Mouse (Mus musculus) limb, embryonic 15.5 days (tissue): ENCODE measurements around the gene Olig1. TPM values are rescaled to one million over a fixed set of nuclear protein-coding genes. Genes with fewer than 3 reads are reported as not detected.
"Not testable (repeated sequence)": the region's sequence is repeated elsewhere in the genome, so short reads cannot be mapped to it uniquely, and the experiment has no call there.

Source experiments
- ATAC-seq: fragments of 200-750 bp; cut with Nextera tagmentation; 2 replicates; pipeline ENCODE4 v1.8.0; 2017; ENCODE audit warnings: low read depth, moderate TSS enrichment; ENCODE audit not compliant: insufficient number of reproducible peaks, low FRiP score, low TSS enrichment
- H3K27ac ChIP-seq: fragments of 300-500 bp; sonication (generic); 2 replicates; pipeline ENCODE4 v1.5.1; 2015; ENCODE audit warnings: moderate library complexity, mild to moderate bottlenecking, inconsistent platforms
- H3K27me3 ChIP-seq: fragments of 300-500 bp; sonication (generic); 2 replicates; pipeline ENCODE4 v1.6.1; 2015; ENCODE audit warnings: inconsistent platforms
- H3K36me3 ChIP-seq: fragments of 300-500 bp; sonication (generic); 2 replicates; pipeline ENCODE4 v1.6.1; 2015; ENCODE audit warnings: inconsistent platforms
- H3K4me1 ChIP-seq: fragments of 300-500 bp; sonication (generic); 2 replicates; pipeline ENCODE4 v1.6.1; 2015; ENCODE audit warnings: inconsistent platforms
- H3K4me2 ChIP-seq: fragments of 300-500 bp; sonication (generic); 2 replicates; pipeline ENCODE4 v1.6.1; 2015; ENCODE audit warnings: mild to moderate bottlenecking, inconsistent platforms
- H3K4me3 ChIP-seq: fragments of 300-500 bp; sonication (generic); 2 replicates; pipeline ENCODE4 v1.5.1; 2015; ENCODE audit warnings: mild to moderate bottlenecking, inconsistent platforms
- H3K9ac ChIP-seq: fragments of 300-500 bp; sonication (generic); 2 replicates; pipeline ENCODE4 v1.6.1; 2015; ENCODE audit warnings: inconsistent platforms
- H3K9me3 ChIP-seq: fragments of 300-500 bp; sonication (generic); 2 replicates; pipeline ENCODE4 v1.6.1; 2016; ENCODE audit warnings: inconsistent platforms
- WGBS: fragments of 180-500 bp; shearing (Covaris S2); methylation state at CpG from one replicate; pipeline ENCODE4 v1.1.7; 2015; 5-methylcytosine and 5-hydroxymethylcytosine counted together
- polyA plus RNA-seq: library from polyadenylated mRNA; unstranded; fragments of >200 nt; fragmentation: Nextera tagmentation; extraction: Ambion mirVana; gene quantifications from 2 replicates; pipeline ENCODE4 v1.2.1, GENCODE M21; 2015

Gene Olig1
- polyA plus RNA-seq, 1 experiment from 2014 or later: 0.22 TPM

DNA sequence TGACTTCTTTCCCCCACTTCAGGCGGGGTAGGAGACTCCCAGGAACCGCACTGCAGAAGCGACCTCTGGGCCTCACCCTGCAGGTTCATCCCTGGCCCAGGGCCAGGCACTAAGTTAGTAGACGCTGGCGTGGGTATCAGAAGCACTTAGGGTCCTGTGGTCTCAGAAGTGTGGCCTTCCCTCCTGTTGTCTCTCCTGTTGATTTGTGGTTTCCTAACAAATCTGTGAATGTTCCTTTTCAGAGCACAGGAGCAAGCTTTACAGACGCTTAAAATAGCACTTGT lies 41.9 kb upstream of the Olig1 start:
- Histone ChIP-seq H3K9me3 (no peaks in the 10 kb centered on the region), H3K4me3 (no peak overlapping the region), H3K9ac (no peak overlapping the region), H3K4me1 (peaks cover 48% of the 10 kb centered on the region), H3K27ac (no peak overlapping the region), H3K27me3 (peaks cover 99% of the 10 kb centered on the region), H3K4me2 (no peak overlapping the region), H3K36me3 (no peaks in the 10 kb centered on the region)
- ATAC-seq: no peak
- WGBS: 2% methylated on average over 6 of the region's 6 CpGs

DNA sequence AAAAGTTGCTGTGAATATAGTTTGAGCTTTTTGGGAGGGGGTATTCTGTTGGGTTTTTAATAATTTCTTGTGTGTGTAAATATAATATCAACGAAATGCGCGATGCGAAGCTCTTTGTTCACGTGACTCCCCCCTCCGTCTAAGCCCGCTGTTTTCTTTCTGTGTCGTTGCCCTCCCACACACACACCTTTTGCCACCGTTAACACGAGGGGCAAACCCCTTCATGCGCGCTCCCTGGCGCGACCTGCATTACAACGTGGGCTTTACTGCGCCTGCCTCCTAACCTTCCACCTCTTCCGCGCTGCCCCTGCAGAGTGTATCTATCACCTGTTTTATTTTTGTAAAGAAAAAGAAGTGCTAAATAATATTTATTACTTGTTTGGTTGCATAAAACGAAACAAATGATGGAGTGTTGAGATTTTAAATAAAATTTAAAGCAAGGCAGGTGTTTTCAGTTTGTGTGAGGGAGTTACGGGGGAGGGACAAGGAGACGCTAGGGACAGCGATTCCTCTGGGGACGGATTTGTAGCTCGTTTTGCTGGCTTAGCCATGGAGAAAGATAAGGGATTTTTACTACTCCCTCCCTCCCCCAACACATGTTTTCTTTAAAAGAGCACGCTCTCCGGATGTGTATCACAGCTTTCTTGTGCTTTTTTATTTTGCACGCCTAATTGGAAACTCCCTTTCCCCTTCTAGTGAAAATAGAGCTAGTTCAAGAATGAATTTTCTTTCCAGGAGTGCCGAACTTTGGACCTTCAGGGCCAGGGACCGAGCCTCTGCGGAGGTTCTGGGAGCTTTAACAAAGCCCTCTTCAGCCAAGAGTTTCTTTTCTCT lies 41.1 kb upstream of the Olig1 start:
- Histone ChIP-seq H3K9me3 (no peaks in the 10 kb centered on the region), H3K4me3 (no peak overlapping the region), H3K9ac (no peak overlapping the region), H3K27ac (no peak overlapping the region), H3K4me1 (peaks cover 42% of the 10 kb centered on the region), H3K4me2 (no peak overlapping the region), H3K36me3 (no peaks in the 10 kb centered on the region), H3K27me3 (peaks cover 99% of the 10 kb centered on the region)
- 2% methylated on average over 30 of the region's 30 CpGs for WGBS
- no peak for ATAC-seq

DNA sequence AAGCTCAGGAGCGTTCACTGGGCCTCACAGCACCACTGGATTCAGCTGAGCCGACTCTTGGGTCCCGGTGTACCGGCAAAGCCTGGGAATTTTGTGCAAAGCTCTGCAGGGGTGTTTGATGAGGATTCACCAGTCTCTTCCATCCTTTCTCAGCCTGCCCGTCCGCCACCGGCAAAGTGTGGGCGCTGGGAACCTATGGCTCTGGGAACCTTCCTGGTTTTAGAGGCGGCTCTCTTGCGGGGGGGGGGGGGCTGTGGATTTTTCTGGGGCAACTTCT lies 40.6 kb upstream of the Olig1 start:
- H3K4me3 ChIP-seq: no peak overlapping the region
- no peaks in the 10 kb centered on the region for H3K9me3 ChIP-seq
- H3K4me1 ChIP-seq: peaks cover 42% of the 10 kb centered on the region
- H3K27ac ChIP-seq: no peak overlapping the region
- no peak overlapping the region for H3K4me2 ChIP-seq
- peaks cover 99% of the 10 kb centered on the region for H3K27me3 ChIP-seq
- H3K36me3 ChIP-seq: no peaks in the 10 kb centered on the region
- no peak for ATAC-seq
- WGBS: 6% methylated on average over 10 of the region's 10 CpGs
- no peak overlapping the region for H3K9ac ChIP-seq

DNA sequence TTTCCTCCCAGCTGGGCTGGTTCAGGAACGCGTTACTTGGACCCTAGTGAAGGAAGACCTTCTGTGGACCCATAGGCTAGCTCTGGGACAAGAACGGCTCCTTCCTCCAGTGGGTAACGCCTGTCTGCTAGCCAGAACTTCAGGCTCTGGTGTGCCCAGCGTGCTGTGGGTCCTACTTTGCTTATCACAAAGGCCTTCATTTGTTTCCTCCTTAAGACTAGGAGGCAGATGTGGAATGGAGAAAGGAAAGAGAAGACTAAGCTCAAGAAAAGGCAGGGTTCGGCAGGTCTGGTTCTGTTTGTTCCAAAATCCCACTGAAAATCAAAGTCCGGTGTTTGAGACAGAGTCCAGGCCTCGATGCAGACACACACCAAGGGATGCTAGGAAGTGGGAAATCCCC lies 39.9 kb upstream of the Olig1 start:
- Histone ChIP-seq H3K27me3 (peaks cover 99% of the 10 kb centered on the region), H3K36me3 (no peaks in the 10 kb centered on the region), H3K4me2 (no peak overlapping the region), H3K4me1 (peaks cover 41% of the 10 kb centered on the region), H3K9me3 (no peaks in the 10 kb centered on the region), H3K9ac (no peak overlapping the region), H3K27ac (no peak overlapping the region), H3K4me3 (no peak overlapping the region)
- 13% methylated on average over 8 of the region's 8 CpGs for WGBS
- ATAC-seq: no peak

DNA sequence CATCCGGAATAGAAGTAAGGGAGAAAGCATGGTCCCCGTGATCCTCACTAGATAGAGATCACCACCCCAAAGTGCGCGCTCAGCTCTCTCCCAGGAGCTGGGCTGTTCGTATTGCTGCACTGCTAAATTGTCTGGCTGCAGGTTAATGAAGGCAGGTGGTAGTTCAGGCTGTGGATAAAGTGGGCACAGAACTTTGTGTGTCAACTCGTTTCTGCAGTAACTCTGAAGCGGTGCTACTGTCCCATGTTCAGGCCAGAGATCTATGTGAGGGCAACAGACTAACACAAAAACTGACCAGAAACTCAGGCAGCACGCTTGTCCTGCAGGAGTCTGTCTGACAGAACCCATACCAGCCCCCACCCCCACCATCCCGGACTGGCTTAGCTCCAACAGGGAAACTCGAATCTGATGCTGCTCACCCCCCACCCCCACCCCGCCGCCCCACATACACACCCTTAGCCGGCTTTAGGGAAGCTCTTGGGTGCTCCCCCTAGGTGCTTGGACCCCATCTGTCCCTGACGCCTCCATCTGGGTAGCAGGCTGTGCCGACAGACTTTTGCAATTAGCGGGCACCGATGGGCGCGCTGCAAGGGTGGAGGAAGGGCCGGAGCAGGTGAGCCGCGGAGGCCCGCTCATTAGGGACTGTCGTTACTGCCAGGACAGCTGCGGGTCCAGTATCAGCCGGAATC lies 37.6 kb upstream of the Olig1 start:
- peaks cover 18% of the 10 kb centered on the region for H3K4me1 ChIP-seq
- H3K4me2 ChIP-seq: no peak overlapping the region
- peaks cover 99% of the 10 kb centered on the region for H3K27me3 ChIP-seq
- no peaks in the 10 kb centered on the region for H3K36me3 ChIP-seq
- ATAC-seq: no peak
- H3K4me3 ChIP-seq: no peak overlapping the region
- WGBS: 3% methylated on average over 26 of the region's 26 CpGs
- no peaks in the 10 kb centered on the region for H3K9me3 ChIP-seq
- no peak overlapping the region for H3K27ac ChIP-seq
- H3K9ac ChIP-seq: no peak overlapping the region

DNA sequence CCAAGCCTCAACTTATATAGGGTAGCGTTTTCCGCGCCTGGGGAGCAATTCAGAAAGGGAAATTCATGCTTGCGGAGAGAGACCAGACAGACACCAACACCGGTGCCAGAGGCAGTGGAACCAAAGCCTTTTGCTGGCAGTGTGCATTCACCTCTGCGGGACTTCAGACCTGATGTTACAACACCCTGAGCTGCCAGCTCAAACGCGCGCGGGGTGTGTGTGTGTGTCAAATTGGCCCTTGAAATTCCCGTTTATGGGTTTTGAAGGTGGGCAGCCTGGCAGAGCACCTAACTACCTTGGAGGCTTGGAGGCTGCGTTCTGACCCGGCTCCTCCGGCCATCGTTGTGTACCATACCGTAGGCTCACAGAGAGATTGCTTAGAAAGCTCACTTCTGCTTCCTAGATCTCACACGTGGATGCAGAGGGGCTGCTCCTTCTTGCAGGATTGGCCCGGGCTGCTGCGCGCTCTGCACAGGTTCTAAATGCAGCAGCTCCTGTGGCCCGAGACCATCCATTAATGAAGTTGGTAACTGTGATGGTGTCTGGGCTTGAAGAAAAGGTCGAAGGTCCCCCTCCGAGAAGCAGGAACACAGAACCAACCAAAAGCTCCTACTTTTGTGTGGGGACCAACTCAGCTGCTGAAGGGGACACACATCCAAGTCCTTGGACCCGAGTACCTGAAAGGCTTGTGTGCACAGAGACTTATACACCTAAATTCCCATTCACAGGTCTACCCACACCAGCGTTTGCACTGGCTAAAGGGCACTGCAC lies 36.9 kb upstream of the Olig1 start:
- H3K27ac ChIP-seq: no peak overlapping the region
- H3K9me3 ChIP-seq: no peaks in the 10 kb centered on the region
- no peak for ATAC-seq
- no peak overlapping the region for H3K4me2 ChIP-seq
- H3K36me3 ChIP-seq: no peaks in the 10 kb centered on the region
- peaks cover 14% of the 10 kb centered on the region for H3K4me1 ChIP-seq
- no peak overlapping the region for H3K4me3 ChIP-seq
- no peak overlapping the region for H3K9ac ChIP-seq
- H3K27me3 ChIP-seq: peaks cover 99% of the 10 kb centered on the region
- 2% methylated on average over 25 of the region's 25 CpGs for WGBS

DNA sequence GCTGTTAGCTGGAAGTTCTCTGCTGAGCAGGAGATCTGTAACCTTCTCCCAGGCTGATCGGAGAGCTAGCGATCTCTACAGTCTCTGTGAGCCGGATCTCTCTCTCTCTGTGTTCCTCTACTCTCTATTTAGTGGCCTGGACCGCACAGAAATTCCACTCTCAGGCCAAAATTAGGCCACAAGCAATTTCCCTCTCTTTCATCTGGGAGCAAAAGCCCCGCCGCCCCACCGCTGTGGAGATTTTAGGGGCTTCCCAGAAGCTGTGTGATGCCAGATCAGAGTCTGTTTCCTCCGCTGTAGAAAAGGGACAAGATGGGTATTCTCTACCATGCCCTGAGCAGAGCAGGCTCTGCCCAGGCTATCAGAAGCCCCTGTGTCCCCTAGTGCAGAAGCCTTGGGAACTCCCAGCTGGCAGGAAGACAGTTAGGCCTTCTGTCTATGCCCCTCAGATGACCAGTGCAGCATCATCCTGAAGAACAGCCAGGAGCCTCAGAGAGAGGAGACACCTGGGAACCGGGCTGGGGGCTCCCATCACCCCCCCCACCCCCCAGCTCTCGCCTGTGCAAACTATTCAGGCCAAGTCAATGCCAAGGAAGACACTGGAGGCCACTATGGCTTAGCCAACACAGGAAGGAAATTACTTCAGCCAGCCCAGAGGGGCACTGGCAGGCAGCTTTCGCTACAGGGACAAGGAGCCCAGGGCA lies 36.2 kb upstream of the Olig1 start:
- no peak for ATAC-seq
- peaks cover 99% of the 10 kb centered on the region for H3K27me3 ChIP-seq
- H3K9ac ChIP-seq: no peak overlapping the region
- no peak overlapping the region for H3K27ac ChIP-seq
- peaks cover 12% of the 10 kb centered on the region for H3K4me1 ChIP-seq
- H3K4me2 ChIP-seq: no peak overlapping the region
- H3K4me3 ChIP-seq: no peak overlapping the region
- WGBS: 19% methylated on average over 11 of the region's 11 CpGs
- H3K36me3 ChIP-seq: no peaks in the 10 kb centered on the region
- no peaks in the 10 kb centered on the region for H3K9me3 ChIP-seq

DNA sequence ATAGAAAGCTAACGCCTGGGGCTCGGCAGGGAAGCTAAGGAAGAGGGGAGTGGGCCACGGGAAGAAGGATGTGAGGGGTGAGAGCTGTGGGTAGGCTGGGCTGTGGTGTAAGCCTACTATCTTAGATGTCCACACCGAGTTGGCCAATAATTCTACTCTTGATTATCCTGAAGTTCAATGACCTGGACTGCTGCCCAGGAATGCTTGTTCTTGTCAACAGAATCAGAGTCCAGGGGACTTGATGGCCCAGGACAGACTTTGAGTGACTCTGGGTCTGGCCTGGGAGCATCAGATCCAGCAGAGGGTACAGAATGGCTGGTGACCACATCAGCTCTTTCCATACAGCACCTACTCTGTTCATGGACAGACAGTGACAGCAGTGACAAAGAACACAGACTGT lies 30.5 kb upstream of the Olig1 start:
- 61% methylated on average over 4 of the region's 4 CpGs for WGBS

DNA sequence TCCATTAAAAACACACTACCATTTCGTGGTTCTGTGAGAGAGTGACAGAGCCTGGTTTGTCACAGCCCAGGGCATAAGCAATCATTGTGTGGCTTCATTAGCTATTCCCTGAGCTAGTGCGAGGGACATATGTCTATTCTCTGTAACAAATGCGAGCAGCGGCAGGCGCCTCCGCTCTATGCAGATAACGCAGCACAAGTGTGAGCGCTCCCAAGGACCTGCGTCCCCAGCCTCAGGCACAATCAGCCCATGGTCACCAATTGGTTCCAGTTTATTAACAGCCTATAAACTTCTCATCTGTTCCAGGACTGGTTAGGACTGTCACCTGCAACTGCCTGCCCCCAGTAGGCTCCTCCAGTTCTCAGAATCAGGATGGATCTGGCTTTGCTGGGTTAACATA lies 23.3 kb upstream of the Olig1 start:
- no peak overlapping the region for H3K4me2 ChIP-seq
- H3K27ac ChIP-seq: no peak overlapping the region
- WGBS: 50% methylated on average over 9 of the region's 9 CpGs
- no peak overlapping the region for H3K4me3 ChIP-seq
- no peaks in the 10 kb centered on the region for H3K9me3 ChIP-seq
- peaks cover 36% of the 10 kb centered on the region for H3K27me3 ChIP-seq
- ATAC-seq: no peak
- no peak overlapping the region for H3K9ac ChIP-seq
- no peaks in the 10 kb centered on the region for H3K4me1 ChIP-seq
- H3K36me3 ChIP-seq: no peaks in the 10 kb centered on the region

More for the DNA sequence above, 30.5 kb upstream of the Olig1 start:
- Histone ChIP-seq H3K4me3 (no peak overlapping the region), H3K9me3 (no peaks in the 10 kb centered on the region), H3K9ac (no peak overlapping the region), H3K27ac (no peak overlapping the region), H3K36me3 (no peaks in the 10 kb centered on the region), H3K27me3 (peaks cover 81% of the 10 kb centered on the region), H3K4me2 (no peak overlapping the region), H3K4me1 (no peaks in the 10 kb centered on the region)
- ATAC-seq: no peak

DNA sequence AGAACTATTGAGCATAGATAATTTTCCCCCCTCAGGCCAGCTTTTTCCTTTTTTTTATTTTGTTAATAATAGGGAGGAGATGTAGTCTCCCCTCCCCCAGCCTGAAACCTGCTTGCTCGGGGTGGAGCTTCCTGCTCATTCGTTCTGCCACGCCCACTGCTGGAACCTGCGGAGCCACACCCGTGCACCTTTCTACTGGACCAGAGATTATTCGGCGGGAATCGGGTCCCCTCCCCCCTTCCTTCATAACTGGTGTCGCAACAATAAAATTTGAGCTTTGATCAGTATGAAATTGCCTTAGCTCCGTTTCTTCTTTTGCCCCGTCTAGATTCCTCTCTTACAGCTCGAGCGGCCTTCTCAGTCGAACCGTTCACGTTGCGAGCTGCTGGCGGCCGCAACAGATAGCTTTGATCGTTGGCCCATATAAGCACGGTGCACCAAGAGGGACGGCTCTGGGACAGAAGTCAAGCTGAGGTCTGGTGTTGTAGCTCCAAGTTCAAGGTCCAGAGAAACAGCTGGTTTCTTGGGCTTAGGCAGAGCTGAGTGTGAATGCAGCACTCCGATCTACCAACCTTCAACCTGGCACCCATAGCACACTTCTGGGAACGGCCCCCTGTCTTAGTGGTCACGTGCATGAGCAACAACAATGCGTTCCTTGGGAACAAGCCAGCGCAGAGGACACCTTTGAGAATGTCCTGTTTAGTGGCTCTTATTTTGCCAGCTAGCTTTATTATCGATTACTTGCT lies 14.0 kb upstream of the Olig1 start:
- H3K4me2 ChIP-seq, ATAC-seq, H3K4me3 ChIP-seq, H3K9ac ChIP-seq, H3K4me1 ChIP-seq, H3K27ac ChIP-seq, H3K9me3 ChIP-seq, H3K36me3 ChIP-seq: not testable (repeated sequence)
- WGBS: 11% methylated on average over 22 of the region's 28 CpGs
- H3K27me3 ChIP-seq: peaks cover 42% of the 10 kb centered on the region

DNA sequence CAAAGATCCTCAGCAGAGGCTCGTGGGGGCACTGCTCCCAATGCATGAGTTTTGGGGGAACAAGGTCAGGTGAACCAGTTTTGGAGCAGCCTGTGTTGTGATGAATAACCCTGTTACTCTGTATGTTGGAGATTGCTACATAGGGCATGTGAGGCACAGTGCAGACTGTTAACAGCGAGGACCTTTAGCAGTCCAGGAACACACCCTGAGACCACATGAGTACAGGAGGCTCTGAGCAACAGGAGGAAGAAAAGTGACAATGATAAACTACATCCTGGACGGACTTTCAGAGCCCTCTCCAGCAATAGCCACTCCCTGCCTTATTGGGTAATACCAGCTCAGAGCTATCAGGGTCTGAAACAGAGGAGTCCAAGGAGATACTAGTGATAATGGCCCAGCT lies 10.6 kb upstream of the Olig1 start:
- H3K27ac ChIP-seq: no peak overlapping the region
- peaks cover 58% of the 10 kb centered on the region for H3K27me3 ChIP-seq
- no peak overlapping the region for H3K4me3 ChIP-seq
- no peak overlapping the region for H3K4me2 ChIP-seq
- WGBS: 56% methylated on average over 3 of the region's 3 CpGs
- H3K36me3 ChIP-seq: no peaks in the 10 kb centered on the region
- ATAC-seq: no peak
- no peaks in the 10 kb centered on the region for H3K9me3 ChIP-seq
- H3K4me1 ChIP-seq: 0 out of 2 replicates have a peak, but pooled peaks cover 2% of the 10 kb centered on the region
- no peak overlapping the region for H3K9ac ChIP-seq
